Mouse (Mus musculus): ENCODE measurements around the gene Dpm2. TPM values are rescaled to one million over a fixed set of nuclear protein-coding genes. Genes with fewer than 3 reads are reported as not detected.

Dpm2 gene
- polyA plus RNA-seq, 1 experiment, result 131 TPM

DNA sequence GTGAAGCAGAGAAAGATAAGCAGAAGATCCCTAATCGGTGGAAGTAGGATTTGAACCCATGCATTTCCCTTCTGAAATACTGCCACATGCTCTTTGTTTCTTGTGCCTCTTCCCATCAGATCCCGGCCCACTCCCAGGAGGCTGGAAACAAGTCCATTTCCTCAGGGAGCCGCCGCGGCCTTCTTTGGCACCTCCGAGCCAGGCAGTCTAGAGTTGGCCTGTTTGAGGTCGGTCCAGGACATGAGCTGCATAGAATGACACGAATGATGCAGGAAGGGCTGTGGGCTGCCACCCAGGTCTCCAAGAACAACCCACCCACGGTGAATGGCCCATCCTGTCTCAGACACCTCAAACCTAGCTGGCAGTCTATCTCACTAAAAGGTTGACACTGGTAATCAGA lies 5.9 kb downstream of the Dpm2 start:
- no peak overlapping the region for H3K4me3 ChIP-seq (replicated peaks; ENCODE audit: insufficient read depth, low read depth, low read length)
- TF ChIP-seq POLR2A (IDR thresholded peaks at IDR 0.05; ENCODE audit: borderline replicate concordance, insufficient read depth, low read length), result no peak
- TF ChIP-seq CTCF (IDR thresholded peaks at IDR 0.05; ENCODE audit: borderline replicate concordance, insufficient read depth, low read depth, low read length), result no peak
- H3K4me1 ChIP-seq (ENCODE audit: control insufficient read depth, insufficient read depth, low read length), result peaks cover 8% of the 10 kb centered on the region; the same call in 1 of the 2 replicates
- H3K27ac ChIP-seq (ENCODE audit: insufficient read depth, low read length), result no peak overlapping the region
- no peaks in the 10 kb centered on the region for H3K27me3 ChIP-seq (ENCODE audit: control insufficient read depth, insufficient read depth, low read length)
- WGBS, result 85% methylated on average over 9 of the region's 9 CpGs
- DNase-seq, result no peak

- no peak for TF ChIP-seq POLR2A (IDR thresholded peaks at IDR 0.05; ENCODE audit: borderline replicate concordance, insufficient read depth, low read length)
- no peak for TF ChIP-seq CTCF (IDR thresholded peaks at IDR 0.05; ENCODE audit: borderline replicate concordance, insufficient read depth, low read depth, low read length)
- H3K4me3 ChIP-seq (replicated peaks; ENCODE audit: insufficient read depth, low read depth, low read length), result no peak overlapping the region
- 42% methylated on average over 25 of the region's 30 CpGs for WGBS
- peak; percentile 45 to 61 for DNase-seq
- H3K27ac ChIP-seq (ENCODE audit: insufficient read depth, low read length), result no peak overlapping the region
- H3K4me1 ChIP-seq (ENCODE audit: control insufficient read depth, insufficient read depth, low read length), result peaks cover 4% of the 10 kb centered on the region; the same call in 1 of the 2 replicates
- no peaks in the 10 kb centered on the region for H3K27me3 ChIP-seq (ENCODE audit: control insufficient read depth, insufficient read depth, low read length)
Observed at GRCm38 (mm10) chr2:32578146-32579046, 7.7 kb downstream of the Dpm2 start.

DNA sequence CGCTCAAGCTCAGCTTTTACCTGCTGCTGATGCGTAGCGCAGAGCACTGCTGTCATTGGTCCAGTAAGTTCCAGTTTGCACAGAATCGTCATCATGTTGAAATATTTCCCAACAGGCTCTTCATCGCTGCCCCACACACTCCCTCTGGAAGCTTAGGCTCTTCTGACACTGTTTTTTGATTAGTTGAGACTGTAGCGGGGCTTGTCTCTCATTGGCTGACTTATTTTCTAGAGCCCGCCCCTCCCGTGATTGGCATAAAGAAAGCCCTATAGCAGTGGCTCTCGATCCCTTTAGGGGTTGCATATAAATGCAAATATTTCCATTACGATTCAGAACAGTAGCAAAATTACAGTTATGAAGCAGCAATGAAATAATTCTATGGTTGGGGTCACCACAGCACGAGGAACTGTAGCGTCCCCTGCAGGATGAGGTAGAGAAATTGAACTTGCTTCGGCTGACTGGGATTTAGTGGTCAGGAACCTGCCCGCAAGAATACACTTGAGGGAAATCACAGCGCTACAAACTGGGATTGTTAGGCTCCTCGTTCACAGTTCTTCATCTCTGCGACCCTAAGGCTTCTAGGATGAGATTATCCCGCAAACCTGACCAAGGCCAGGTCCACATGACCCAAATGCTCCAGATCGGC lies 10.9 kb downstream of the Dpm2 start:
- WGBS, result 39% methylated on average over 19 of the region's 19 CpGs
- H3K27ac ChIP-seq (ENCODE audit: insufficient read depth, low read length), result no peak overlapping the region
- H3K4me3 ChIP-seq (replicated peaks; ENCODE audit: insufficient read depth, low read depth, low read length), result peak overlapping the region; percentile 67
- TF ChIP-seq POLR2A (IDR thresholded peaks at IDR 0.05; ENCODE audit: borderline replicate concordance, insufficient read depth, low read length) (no peak), CTCF (IDR thresholded peaks at IDR 0.05; ENCODE audit: borderline replicate concordance, insufficient read depth, low read depth, low read length) (no peak)
- peaks cover 4% of the 10 kb centered on the region; the same call in 1 of the 2 replicates for H3K4me1 ChIP-seq (ENCODE audit: control insufficient read depth, insufficient read depth, low read length)
- peak; percentile 80 for DNase-seq
- no peaks in the 10 kb centered on the region for H3K27me3 ChIP-seq (ENCODE audit: control insufficient read depth, insufficient read depth, low read length)

- H3K4me3 ChIP-seq (replicated peaks; ENCODE audit: insufficient read depth, low read depth, low read length), result peak overlapping the region; percentile 57
- no peak overlapping the region for H3K27ac ChIP-seq (ENCODE audit: insufficient read depth, low read length)
- peaks cover 4% of the 10 kb centered on the region; the same call in 1 of the 2 replicates for H3K4me1 ChIP-seq (ENCODE audit: control insufficient read depth, insufficient read depth, low read length)
- no peaks in the 10 kb centered on the region for H3K27me3 ChIP-seq (ENCODE audit: control insufficient read depth, insufficient read depth, low read length)
- DNase-seq, result peak; percentile 85 to 88
- TF ChIP-seq POLR2A (IDR thresholded peaks at IDR 0.05; ENCODE audit: borderline replicate concordance, insufficient read depth, low read length) (no peak), CTCF (IDR thresholded peaks at IDR 0.05; ENCODE audit: borderline replicate concordance, insufficient read depth, low read depth, low read length) (peak; percentile 98)
- WGBS, result 15% methylated on average over 37 of the region's 37 CpGs
Observed at GRCm38 (mm10) chr2:32582830-32583799, 12.5 kb downstream of the Dpm2 start.

DNA sequence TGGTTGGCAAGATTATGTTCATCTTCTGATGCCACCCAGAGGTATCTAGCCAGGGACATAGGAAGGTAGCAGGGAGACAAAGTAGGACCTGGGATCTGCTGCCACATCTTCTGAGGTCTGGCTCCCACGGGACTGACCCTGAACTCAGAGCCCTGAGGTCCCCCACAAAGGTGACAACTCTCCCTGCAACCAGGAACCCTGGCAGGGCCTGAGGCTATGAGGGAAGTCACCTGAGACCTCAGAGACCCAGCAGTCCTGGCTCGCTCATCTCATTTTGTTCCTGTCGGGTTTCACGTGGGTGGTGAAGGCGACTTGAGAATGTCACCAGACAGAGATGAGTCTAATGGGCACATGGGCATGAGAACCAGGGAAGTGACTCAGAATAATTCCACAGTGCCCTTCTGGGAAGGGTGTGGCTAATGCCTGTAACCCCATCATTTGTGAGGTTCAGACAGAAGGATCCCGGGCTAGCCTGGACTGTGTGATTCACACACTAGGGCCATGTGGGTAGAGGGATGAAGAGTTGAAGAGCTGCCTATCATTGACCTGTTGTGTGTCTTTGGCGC lies 14.6 kb downstream of the Dpm2 start:
- peak in 1 of 2 experiments; percentile 25 for DNase-seq
- WGBS, result 88% methylated on average over 7 of the region's 7 CpGs
- Histone ChIP-seq H3K4me1 (ENCODE audit: control insufficient read depth, insufficient read depth, low read length) (peaks cover 8% of the 10 kb centered on the region; the same call in 1 of the 2 replicates), H3K4me3 (replicated peaks; ENCODE audit: insufficient read depth, low read depth, low read length) (no peak overlapping the region), H3K27me3 (ENCODE audit: control insufficient read depth, insufficient read depth, low read length) (no peaks in the 10 kb centered on the region), H3K27ac (ENCODE audit: insufficient read depth, low read length) (no peak overlapping the region)
- TF ChIP-seq POLR2A (IDR thresholded peaks at IDR 0.05; ENCODE audit: borderline replicate concordance, insufficient read depth, low read length) (no peak), CTCF (IDR thresholded peaks at IDR 0.05; ENCODE audit: borderline replicate concordance, insufficient read depth, low read depth, low read length) (no peak)

DNA sequence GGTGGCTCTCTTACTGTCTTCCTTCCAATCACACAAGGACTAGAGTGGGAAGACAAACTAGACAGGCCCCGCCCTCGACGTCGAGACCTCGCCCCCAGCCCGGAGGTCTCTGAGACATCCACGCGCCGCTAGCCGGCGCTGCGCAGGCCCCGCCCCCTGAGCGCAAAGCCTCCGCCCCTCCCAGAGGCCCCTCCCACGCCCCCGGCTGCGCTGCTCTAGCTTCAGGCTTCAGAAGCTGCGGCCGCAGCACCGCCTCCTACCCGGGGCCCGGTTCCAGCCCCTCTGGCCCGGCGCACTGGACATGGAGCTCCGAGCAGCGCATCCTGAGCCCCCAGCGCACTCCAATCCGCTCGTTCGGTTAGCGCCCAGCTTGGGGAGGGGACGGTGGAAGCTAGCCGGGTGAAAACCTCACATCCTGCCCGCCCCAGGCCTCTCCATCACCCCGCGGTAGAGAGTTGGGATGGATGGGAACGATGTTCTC lies 16.3 kb downstream of the Dpm2 start, which contains the start of gene St6galnac4:
TSS of gene St6galnac4 (plus strand) at position 225 of the 481 bp plus-strand sequence.
- Histone ChIP-seq H3K4me1 (ENCODE audit: control insufficient read depth, insufficient read depth, low read length) (peaks cover 13% of the 10 kb centered on the region; the same call in 1 of the 2 replicates), H3K27ac (ENCODE audit: insufficient read depth, low read length) (peak within 1 kb of the TSS; percentile 95), H3K4me3 (replicated peaks; ENCODE audit: insufficient read depth, low read depth, low read length) (peak within 1 kb of the TSS; percentile 95), H3K27me3 (ENCODE audit: control insufficient read depth, insufficient read depth, low read length) (no peaks in the 10 kb centered on the region)
- under 1% methylated on average over 38 of the region's 38 CpGs for WGBS
- TF ChIP-seq POLR2A (IDR thresholded peaks at IDR 0.05; ENCODE audit: borderline replicate concordance, insufficient read depth, low read length) (peak; percentile 70; the same call in 1 of the 2 replicates), CTCF (IDR thresholded peaks at IDR 0.05; ENCODE audit: borderline replicate concordance, insufficient read depth, low read depth, low read length) (peak; percentile 14; the same call in 1 of the 2 replicates)
- DNase-seq, result peak; percentile 90 to 92

Measured in cerebellum, adult 2 months (tissue).